Mouse (Mus musculus) Patski (cell line): ENCODE measurements around the gene Gls. TPM values are rescaled to one million over a fixed set of nuclear protein-coding genes. Genes with fewer than 3 reads are reported as not detected.

ENCODE experiments used
- ATAC-seq: fragments of 100-300 bp; one replicate; pipeline ENCODE4 v1.8.0; 2021
- CTCF ChIA-PET: fragments of 350-600 bp; sonication (Branson Sonifier 250); formaldehyde crosslinking; loops from one replicate; lab custom pipeline; 2022; ENCODE audit warnings: inconsistent platforms; lab: Charles Lee
- POLR2A ChIA-PET: fragments of 350-600 bp; sonication (Branson Sonifier 250); formaldehyde crosslinking; loops from one replicate; lab custom pipeline; 2022; ENCODE audit warnings: antibody characterized with exemption, inconsistent platforms; lab: Charles Lee
- DNase-seq: peaks from one replicate; pipeline ENCODE4 v3.0.0-alpha.2; 2011; ENCODE audit warnings: low read depth, low spot score
- H3K27me3 ChIP-seq: fragments of 371-371 bp; one replicate; pipeline ENCODE4 v1.5.1; 2021
- CTCF ChIP-seq: fragments of 100-300 bp; IDR thresholded peaks from one replicate; pipeline ENCODE4 v1.5.1; 2021
- in situ Hi-C: fragments of 300-500 bp; cut with MboI; formaldehyde crosslinking; loops from 3 replicates; pipeline ENCODE4 v1.11.1; 2018; ENCODE audit warnings: low pct_unique_long_range_greater_than_20kb, mixed read lengths
- polyA plus RNA-seq: library from polyadenylated mRNA; unstranded; gene quantifications from one replicate; pipeline ENCODE4 v1.2.3, GENCODE M21; 2021

The Gls gene
- polyA plus RNA-seq, 1 experiment from 2014 or later = 174 TPM

- CTCF ChIA-PET = interaction anchor here (0.6 to 2.9 kb wide), 3 partner anchors 17 to 453 kb away, joined by 3 to 10 read pairs (median 3); no protein-coding TSS in a partner anchor
- in situ Hi-C loops = loop anchor here (25.0 kb wide), 1 partner anchor 323 kb away; no protein-coding TSS in a partner anchor
- POLR2A ChIA-PET = interaction anchor here (0.5 to 0.9 kb wide), 2 partner anchors 104 to 137 kb away, joined by 3 to 4 read pairs; no protein-coding TSS in a partner anchor
- DNase-seq (no peak), ATAC-seq (no peak)
- no peak for TF ChIP-seq CTCF
- no peaks in the 10 kb centered on the region for H3K27me3 ChIP-seq
Measured at GRCm38 (mm10) chr1:52163707-52164457, 69.2 kb downstream of the Gls start.

GRCm38 (mm10) chr1:52161151-52161550 is 71.9 kb downstream of the Gls start:
- no peak for ATAC-seq

GRCm38 (mm10) chr1:52158490-52159381 is 74.3 kb downstream of the Gls start:
- in situ Hi-C loops = loop anchor here (25.0 kb wide), 1 partner anchor 329 kb away; no protein-coding TSS in a partner anchor
- ChIA-PET POLR2A (no interaction called here), CTCF (interaction anchor here (1.9 to 3.2 kb wide), 2 partner anchors 12 to 148 kb away, joined by 4 to 19 read pairs; no protein-coding TSS in a partner anchor)
- ATAC-seq (peak; percentile 84), DNase-seq (peak; percentile 73)
- H3K27me3 ChIP-seq = no peaks in the 10 kb centered on the region
- no peak for TF ChIP-seq CTCF

More at GRCm38 (mm10) chr1:52161151-52161550, 71.9 kb downstream of the Gls start:
- TF ChIP-seq CTCF = no peak
- ChIA-PET POLR2A (no interaction called here), CTCF (interaction anchor here (2.0 to 2.9 kb wide), 2 partner anchors 10 to 14 kb away, joined by 9 to 10 read pairs; no protein-coding TSS in a partner anchor)
- DNase-seq = no peak
- in situ Hi-C loops = loop anchor here (25.0 kb wide), 1 partner anchor 326 kb away; no protein-coding TSS in a partner anchor
- no peaks in the 10 kb centered on the region for H3K27me3 ChIP-seq

GRCm38 (mm10) chr1:52158040-52158439 is 75.0 kb downstream of the Gls start:
- no peak for TF ChIP-seq CTCF
- ChIA-PET CTCF (interaction anchor here (1.9 to 3.2 kb wide), 2 partner anchors 11 to 148 kb away, joined by 4 to 19 read pairs; no protein-coding TSS in a partner anchor), POLR2A (no interaction called here)
- in situ Hi-C loops = loop anchor here (25.0 kb wide), 1 partner anchor 329 kb away; no protein-coding TSS in a partner anchor
- ATAC-seq (no peak), DNase-seq (no peak)
- no peaks in the 10 kb centered on the region for H3K27me3 ChIP-seq

DNA sequence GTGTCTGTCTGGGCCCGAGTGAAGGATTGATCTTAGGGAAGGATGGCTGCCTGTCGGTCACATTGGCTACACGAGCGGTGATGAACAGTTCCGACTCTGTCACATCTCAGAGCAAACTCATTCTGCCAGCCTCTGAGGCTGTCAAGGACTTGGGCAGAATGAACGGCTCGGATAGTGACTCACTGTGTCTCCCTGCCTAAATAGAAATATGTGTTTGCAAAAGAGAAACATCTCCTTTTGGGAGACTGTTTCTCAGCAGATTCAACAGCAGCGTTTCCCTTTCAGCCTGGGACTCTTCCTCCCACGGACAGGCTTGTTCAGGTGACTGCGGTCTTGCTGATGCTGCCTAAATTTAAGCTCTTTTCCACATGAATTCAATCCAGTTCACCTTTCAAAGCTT is 76.7 kb downstream of the Gls start:
- POLR2A ChIA-PET = no interaction called here
- DNase-seq (no peak), ATAC-seq (no peak)
- no peaks in the 10 kb centered on the region for H3K27me3 ChIP-seq
- TF ChIP-seq CTCF = no peak
- CTCF ChIA-PET = interaction anchor here (1.1 to 3.2 kb wide), 2 partner anchors 9 to 22 kb away, joined by 3 to 19 read pairs; no protein-coding TSS in a partner anchor
- in situ Hi-C loops = loop anchor here (25.0 kb wide), 1 partner anchor 331 kb away; no protein-coding TSS in a partner anchor

DNA sequence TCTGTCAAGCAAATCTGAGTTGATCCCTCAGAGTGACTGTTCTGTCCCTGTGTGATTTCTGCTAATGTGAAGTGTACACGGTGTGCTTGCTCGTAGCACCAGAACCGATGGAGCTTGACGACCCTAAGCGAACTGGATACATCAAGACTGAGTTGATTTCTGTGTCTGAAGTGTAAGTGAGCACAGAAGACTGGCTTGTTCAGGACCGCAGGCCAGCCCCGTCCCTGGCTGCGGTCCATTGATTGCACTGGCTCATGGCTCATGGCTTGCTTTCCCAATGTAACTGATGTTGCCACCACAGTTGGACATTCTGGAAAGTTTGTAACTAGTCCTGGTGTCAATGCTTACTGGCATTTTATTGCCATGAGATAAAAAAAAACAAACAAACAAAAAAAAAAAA is 78.1 kb downstream of the Gls start:
- peak; percentile 12 for DNase-seq
- ATAC-seq = no peak
- H3K27me3 ChIP-seq = no peaks in the 10 kb centered on the region
- no peak for TF ChIP-seq CTCF
- in situ Hi-C loops = loop anchor here (25.0 kb wide), 1 partner anchor 332 kb away; no protein-coding TSS in a partner anchor
- ChIA-PET CTCF (no interaction called here), POLR2A (interaction anchor here (1.4 kb wide), 1 partner anchor 78 kb away, joined by 4 read pairs; the partner anchor contains the start of gene Gls)

DNA sequence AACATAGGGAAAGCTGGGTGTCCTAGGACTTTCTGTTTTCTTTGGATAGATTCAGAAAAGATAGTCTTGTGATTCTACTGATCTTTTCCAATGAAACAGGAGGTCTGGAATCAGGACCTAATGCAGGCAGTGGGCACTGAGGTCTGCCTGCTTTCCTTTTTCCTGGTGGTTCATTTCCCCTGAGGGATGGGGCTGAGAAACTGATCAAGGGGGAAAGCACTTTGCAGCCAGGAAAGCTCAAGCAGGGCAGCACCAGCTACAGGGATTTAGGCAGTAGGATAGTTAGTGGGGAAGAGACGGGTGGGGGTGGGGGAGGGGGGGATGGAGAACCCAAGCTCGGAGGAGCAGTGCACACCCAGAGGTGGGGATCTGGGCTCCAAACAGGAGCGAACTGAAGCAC is 80.1 kb downstream of the Gls start:
- ChIA-PET POLR2A (no interaction called here), CTCF (interaction anchor here (3.5 kb wide), 1 partner anchor 9 kb away, joined by 9 read pairs; no protein-coding TSS in a partner anchor)
- DNase-seq = no peak
- ATAC-seq = no peak
- in situ Hi-C loops = loop anchor here (25.0 kb wide), 1 partner anchor 334 kb away; no protein-coding TSS in a partner anchor
- TF ChIP-seq CTCF = no peak
- no peaks in the 10 kb centered on the region for H3K27me3 ChIP-seq

- no peak for TF ChIP-seq CTCF
- in situ Hi-C loops = loop anchor here (25.0 kb wide), 1 partner anchor 335 kb away; no protein-coding TSS in a partner anchor
- CTCF ChIA-PET = interaction anchor here (3.5 kb wide), 1 partner anchor 10 kb away, joined by 9 read pairs; no protein-coding TSS in a partner anchor
- H3K27me3 ChIP-seq = no peaks in the 10 kb centered on the region
- POLR2A ChIA-PET = no interaction called here
- ATAC-seq (no peak), DNase-seq (no peak)
Measured at GRCm38 (mm10) chr1:52152369-52152768, 80.7 kb downstream of the Gls start.

DNA sequence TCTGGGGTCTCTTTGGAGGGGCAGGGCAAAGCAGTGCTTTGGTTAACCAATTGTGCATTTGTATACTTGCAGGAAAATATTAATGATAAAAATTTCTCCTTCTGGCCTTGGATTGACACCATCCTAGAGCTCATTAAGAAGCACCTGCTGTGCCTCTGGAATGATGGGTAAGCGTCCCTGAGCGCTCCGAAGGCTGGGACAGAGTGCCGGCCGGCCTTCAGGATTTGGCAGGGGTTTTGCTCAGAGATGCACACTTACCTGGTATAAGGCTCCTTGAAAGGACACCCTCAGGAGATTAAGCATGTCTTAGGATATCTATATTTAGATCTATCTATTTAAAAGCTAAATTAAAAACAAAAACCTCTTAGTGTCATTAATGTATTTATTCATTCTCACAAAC is 81.9 kb downstream of the Gls start:
- in situ Hi-C loops = loop anchor here (25.0 kb wide), 1 partner anchor 336 kb away; no protein-coding TSS in a partner anchor
- H3K27me3 ChIP-seq = no peaks in the 10 kb centered on the region
- ChIA-PET CTCF (interaction anchor here (1.2 to 3.5 kb wide), 3 partner anchors 11 to 155 kb away, joined by 4 to 9 read pairs (median 4); no protein-coding TSS in a partner anchor), POLR2A (no interaction called here)
- no peak for DNase-seq
- no peak for TF ChIP-seq CTCF
- no peak for ATAC-seq
